Mouse (Mus musculus) forebrain, embryonic 14.5 days (tissue): Measurements from ENCODE around the gene Cenpp. TPM values are rescaled to one million over a fixed set of nuclear protein-coding genes. Genes with fewer than 3 reads are reported as not detected.
A peak's percentile ranks its signal among the peaks of the same experiment; 100 is the strongest.

Experiments used
- ATAC-seq: fragments of 200-750 bp; cut with Nextera tagmentation; 2 replicates; pipeline ENCODE4 v1.8.0; 2017; ENCODE audit warnings: mild to moderate bottlenecking, moderate library complexity
- DNase-seq: peaks from one replicate; pipeline ENCODE4 v3.0.0-alpha.2; 2015; ENCODE audit warnings: low spot score
- H3K27ac ChIP-seq: fragments of 300-500 bp; sonication (generic); 2 replicates; pipeline ENCODE4 v1.5.1; 2014; ENCODE audit warnings: low read depth, mild to moderate bottlenecking, control low read depth, low read length, moderate library complexity
- H3K27me3 ChIP-seq: fragments of 300-500 bp; sonication (generic); replicated peaks from 2 replicates; pipeline ENCODE4 v1.6.1; 2014; ENCODE audit warnings: low read length, control low read depth, mixed read lengths; ENCODE audit not compliant: control insufficient read depth, insufficient read depth
- H3K36me3 ChIP-seq: fragments of 300-500 bp; sonication (generic); 2 replicates; pipeline ENCODE4 v1.6.1; 2014; ENCODE audit warnings: low read length, control low read depth; ENCODE audit not compliant: control insufficient read depth, insufficient read depth
- H3K4me1 ChIP-seq: fragments of 300-500 bp; sonication (generic); 2 replicates; pipeline ENCODE4 v1.6.1; 2014; ENCODE audit warnings: antibody characterized with exemption, low read length, control low read depth; ENCODE audit not compliant: control insufficient read depth, insufficient read depth
- H3K4me2 ChIP-seq: fragments of 300-500 bp; sonication (generic); 2 replicates; pipeline ENCODE4 v1.6.1; 2014; ENCODE audit warnings: mild to moderate bottlenecking, control low read depth, low read length
- H3K4me3 ChIP-seq: fragments of 300-500 bp; sonication (generic); 2 replicates; pipeline ENCODE4 v1.5.1; 2014; ENCODE audit warnings: low read depth, low read length, control low read depth
- H3K9ac ChIP-seq: fragments of 300-500 bp; sonication (generic); 2 replicates; pipeline ENCODE4 v1.6.1; 2014; ENCODE audit warnings: mild to moderate bottlenecking, low read length, control low read depth, moderate library complexity
- H3K9me3 ChIP-seq: fragments of 300-500 bp; sonication (generic); replicated peaks from 2 replicates; pipeline ENCODE4 v1.6.1; 2016; ENCODE audit warnings: low read length, control low read depth, mixed read lengths; ENCODE audit not compliant: control insufficient read depth
- WGBS: fragments of 180-500 bp; shearing (Covaris S2); extraction: QIAGEN DNeasy Blood & Tissue Kit; methylation state at CpG from one replicate; pipeline ENCODE4 v1.1.7; 2014; 5-methylcytosine and 5-hydroxymethylcytosine counted together
- polyA plus RNA-seq: library from polyadenylated mRNA; unstranded; fragments of >200 nt; fragmentation: Nextera tagmentation; extraction: Ambion mirVana; gene quantifications from 2 replicates; pipeline ENCODE4 v1.2.1, GENCODE M21; 2014

Cenpp gene
- polyA plus RNA-seq, 1 experiment from 2014 or later, result 20.0 TPM

DNA sequence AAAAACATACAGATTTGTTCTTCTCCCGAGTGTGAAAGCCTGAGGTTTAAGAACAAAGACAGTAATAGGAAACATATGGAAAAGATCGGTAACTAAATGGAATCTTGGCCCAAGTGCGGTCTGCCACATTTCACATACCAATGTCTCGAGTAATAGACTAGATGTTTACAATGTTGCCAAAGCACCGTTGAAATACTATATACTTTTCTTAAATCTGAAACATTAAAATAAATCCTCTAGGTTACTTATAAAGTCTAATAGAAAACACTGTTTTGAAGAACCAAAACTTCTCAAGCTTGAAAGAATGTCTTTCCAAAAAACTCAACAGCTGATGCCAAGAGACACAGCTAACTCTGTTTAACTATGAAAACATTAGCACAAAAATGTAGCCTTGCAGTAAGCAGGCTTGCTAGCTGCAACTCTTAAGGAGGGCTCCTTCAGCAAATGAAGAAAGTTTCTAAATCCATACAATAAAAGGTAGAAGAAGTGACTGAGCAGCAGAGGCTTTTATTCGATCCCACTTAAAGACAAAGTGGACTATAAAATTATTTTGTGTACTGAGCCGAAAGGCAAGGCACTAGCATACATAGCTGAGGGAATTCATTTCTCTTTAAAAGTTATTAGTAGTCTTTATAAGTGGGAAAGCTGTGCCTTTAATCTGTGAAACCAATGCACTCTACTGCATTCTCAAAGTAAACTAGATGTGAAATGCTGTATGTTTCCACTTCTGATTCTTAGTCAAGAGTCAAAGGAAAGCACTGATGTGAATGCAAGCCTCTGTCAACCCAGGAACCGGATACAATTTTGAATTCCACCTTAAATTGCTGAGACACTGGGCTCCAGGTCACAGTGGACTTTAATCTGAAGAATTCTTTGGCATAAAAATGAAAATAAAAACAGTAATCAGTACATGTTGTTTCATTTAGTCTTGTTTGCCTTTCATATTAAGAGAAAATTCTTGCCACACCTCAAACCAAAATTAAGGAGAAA, 70.7 kb downstream of the Cenpp start, which contains the start of gene Omd:
Gene Omd, plus strand, starts transcription at position 922 of the 990 bp plus-strand sequence.
- Histone ChIP-seq H3K9ac (no peak within 1 kb of the TSS), H3K36me3 (no peaks in the 10 kb centered on the region), H3K27me3 (no peaks in the 10 kb centered on the region), H3K4me1 (no peaks in the 10 kb centered on the region), H3K27ac (no peak within 1 kb of the TSS), H3K9me3 (no peaks in the 10 kb centered on the region), H3K4me3 (no peak within 1 kb of the TSS), H3K4me2 (no peak within 1 kb of the TSS)
- ATAC-seq, result no peak
- WGBS, result 85% methylated on average over 8 of the region's 8 CpGs
- no peak for DNase-seq

DNA sequence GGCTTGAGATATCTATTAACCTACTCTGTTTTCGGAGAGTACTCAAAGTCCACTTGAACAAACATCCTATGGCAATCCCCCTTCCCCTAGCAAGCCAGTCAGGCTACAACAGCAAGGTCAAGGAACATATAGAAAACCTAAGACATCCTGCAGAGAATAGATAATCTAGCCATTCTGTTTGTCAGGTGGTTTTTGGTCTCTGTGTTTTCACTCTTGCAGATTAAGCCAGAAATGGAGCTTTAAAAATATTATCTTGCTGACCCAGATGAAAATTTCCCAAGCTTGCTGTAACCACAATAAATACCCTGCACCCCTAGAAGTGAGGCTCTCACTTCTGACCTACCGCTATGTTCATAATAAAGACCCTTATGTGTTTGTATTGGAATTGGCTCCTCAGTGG, 81.2 kb downstream of the Cenpp start:
- Histone ChIP-seq H3K9me3 (no peaks in the 10 kb centered on the region), H3K4me2 (no peak overlapping the region), H3K27ac (no peak overlapping the region), H3K36me3 (no peaks in the 10 kb centered on the region), H3K27me3 (no peaks in the 10 kb centered on the region), H3K4me3 (no peak overlapping the region), H3K9ac (no peak overlapping the region), H3K4me1 (no peaks in the 10 kb centered on the region)
- ATAC-seq (no peak), DNase-seq (no peak)
- whole genome bisulfite sequencing, result 94% methylated on average over 2 of the region's 2 CpGs

DNA sequence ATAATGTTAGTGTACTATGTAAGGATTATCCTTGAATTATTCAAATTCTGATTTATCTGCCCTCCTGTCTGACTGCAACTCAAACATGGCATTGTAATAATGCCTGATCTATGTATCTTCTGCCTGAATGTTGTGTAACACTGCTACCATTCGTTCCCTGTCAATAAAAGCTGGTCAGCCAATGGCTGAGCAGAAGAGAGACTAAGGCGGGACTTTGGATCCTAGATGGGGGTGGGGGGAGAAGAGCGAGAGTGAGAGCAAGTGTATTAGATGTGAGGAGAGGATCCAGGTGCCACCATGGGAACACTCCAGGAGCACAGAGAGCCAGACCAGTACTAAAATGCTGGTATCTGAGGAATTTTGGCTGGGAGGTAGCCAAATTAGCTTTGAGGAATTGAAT, 82.2 kb downstream of the Cenpp start:
- Histone ChIP-seq H3K36me3 (no peaks in the 10 kb centered on the region), H3K9me3 (no peaks in the 10 kb centered on the region), H3K4me2 (no peak overlapping the region), H3K9ac (no peak overlapping the region), H3K27me3 (no peaks in the 10 kb centered on the region), H3K4me1 (no peaks in the 10 kb centered on the region), H3K27ac (no peak overlapping the region), H3K4me3 (no peak overlapping the region)
- no peak for DNase-seq
- ATAC-seq, result no peak
- WGBS, result 68% methylated on average over 3 of the region's 3 CpGs

- H3K4me1 ChIP-seq, result no peaks in the 10 kb centered on the region
- H3K4me2 ChIP-seq, result no peak overlapping the region
- no peaks in the 10 kb centered on the region for H3K36me3 ChIP-seq
- no peak overlapping the region for H3K4me3 ChIP-seq
- no peaks in the 10 kb centered on the region for H3K9me3 ChIP-seq
- no peak overlapping the region for H3K27ac ChIP-seq
- H3K9ac ChIP-seq, result no peak overlapping the region
- 94% methylated on average over 1 of the region's 1 CpGs for WGBS
- DNase-seq (no peak), ATAC-seq (no peak)
- no peaks in the 10 kb centered on the region for H3K27me3 ChIP-seq
Measured at GRCm38 (mm10) chr13:49564347-49564746, 88.2 kb downstream of the Cenpp start.

- H3K27ac ChIP-seq, result no peak overlapping the region
- WGBS, result 72% methylated on average over 2 of the region's 2 CpGs
- H3K4me1 ChIP-seq, result no peaks in the 10 kb centered on the region
- H3K27me3 ChIP-seq, result no peaks in the 10 kb centered on the region
- H3K4me2 ChIP-seq, result no peak overlapping the region
- ATAC-seq (no peak), DNase-seq (no peak)
- H3K9ac ChIP-seq, result no peak overlapping the region
- no peaks in the 10 kb centered on the region for H3K36me3 ChIP-seq
- no peak overlapping the region for H3K4me3 ChIP-seq
- H3K9me3 ChIP-seq, result no peaks in the 10 kb centered on the region
Measured at GRCm38 (mm10) chr13:49560886-49561285, 91.7 kb downstream of the Cenpp start.

- H3K4me3 ChIP-seq, result no peak overlapping the region
- no peak for ATAC-seq
- H3K9ac ChIP-seq, result no peak overlapping the region
- DNase-seq, result peak; percentile 22
- no peaks in the 10 kb centered on the region for H3K36me3 ChIP-seq
- H3K4me1 ChIP-seq, result no peaks in the 10 kb centered on the region
- no peak overlapping the region for H3K27ac ChIP-seq
- no peak overlapping the region for H3K4me2 ChIP-seq
- WGBS, result 37% methylated on average over 2 of the region's 2 CpGs
- H3K9me3 ChIP-seq, result no peaks in the 10 kb centered on the region
- H3K27me3 ChIP-seq, result no peaks in the 10 kb centered on the region
Measured at GRCm38 (mm10) chr13:49559185-49559584, 93.4 kb downstream of the Cenpp start.

DNA sequence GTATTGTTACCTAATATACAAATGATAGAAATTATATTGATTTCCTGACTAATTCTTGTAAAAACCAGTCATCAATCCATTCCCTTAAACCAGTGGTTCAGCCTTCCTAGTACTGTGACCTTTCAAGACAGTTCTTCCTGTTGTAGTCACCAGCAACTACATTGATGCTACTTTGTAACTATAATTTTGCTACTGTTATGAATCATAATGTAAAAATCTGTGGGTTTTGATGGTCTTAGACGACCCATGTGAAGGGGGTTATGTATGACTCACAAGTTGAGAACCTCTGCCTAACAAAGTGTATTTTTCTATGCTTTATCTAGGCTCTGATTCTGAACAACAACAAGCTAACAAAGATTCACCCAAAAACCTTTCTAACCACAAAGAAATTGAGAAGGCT, 95.7 kb downstream of the Cenpp start:
- DNase-seq, result no peak
- no peak overlapping the region for H3K4me2 ChIP-seq

DNA sequence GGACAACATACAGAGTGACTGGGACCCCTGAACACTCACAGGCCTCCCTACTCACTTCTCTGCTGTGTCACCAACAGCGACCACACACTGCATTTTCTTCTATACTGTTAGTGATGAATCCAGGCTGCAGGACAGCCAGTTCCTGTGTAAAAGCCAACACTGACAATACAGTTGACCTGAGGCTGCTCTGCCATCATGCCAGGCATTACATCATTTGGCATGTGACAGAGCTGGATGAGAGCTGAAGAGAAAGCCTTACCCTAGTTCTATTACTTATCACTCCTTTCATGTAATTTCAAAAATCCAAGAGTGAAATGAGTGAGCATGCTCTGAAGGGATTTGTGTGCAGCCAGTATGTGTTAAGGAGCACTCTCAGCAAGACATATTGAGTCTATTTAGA, 96.4 kb downstream of the Cenpp start:
- ATAC-seq, result no peak
- no peaks in the 10 kb centered on the region for H3K27me3 ChIP-seq

More for the DNA sequence above, 95.7 kb downstream of the Cenpp start:
- no peak for ATAC-seq
- no peaks in the 10 kb centered on the region for H3K36me3 ChIP-seq
- no peak overlapping the region for H3K27ac ChIP-seq
- no peaks in the 10 kb centered on the region for H3K9me3 ChIP-seq
- H3K4me1 ChIP-seq, result no peaks in the 10 kb centered on the region
- H3K27me3 ChIP-seq, result no peaks in the 10 kb centered on the region
- WGBS, result 59% methylated on average over 1 of the region's 1 CpGs
- H3K4me3 ChIP-seq, result no peak overlapping the region
- H3K9ac ChIP-seq, result no peak overlapping the region

GRCm38 (mm10) chr13:49554519-49554918, 98.1 kb downstream of the Cenpp start:
- WGBS, result 80% methylated on average over 5 of the region's 5 CpGs
- H3K9ac ChIP-seq, result no peak overlapping the region
- no peak for ATAC-seq

More for the DNA sequence above, 96.4 kb downstream of the Cenpp start:
- H3K4me1 ChIP-seq, result no peaks in the 10 kb centered on the region
- no peaks in the 10 kb centered on the region for H3K9me3 ChIP-seq
- peak; percentile 6 for DNase-seq
- WGBS, result 82% methylated on average over 1 of the region's 1 CpGs
- no peak overlapping the region for H3K4me2 ChIP-seq
- H3K27ac ChIP-seq, result no peak overlapping the region
- H3K36me3 ChIP-seq, result no peaks in the 10 kb centered on the region
- H3K9ac ChIP-seq, result no peak overlapping the region
- H3K4me3 ChIP-seq, result no peak overlapping the region

More at GRCm38 (mm10) chr13:49554519-49554918, 98.1 kb downstream of the Cenpp start:
- Histone ChIP-seq H3K27ac (no peak overlapping the region), H3K4me3 (no peak overlapping the region), H3K4me1 (no peaks in the 10 kb centered on the region), H3K4me2 (no peak overlapping the region), H3K27me3 (no peaks in the 10 kb centered on the region), H3K9me3 (no peaks in the 10 kb centered on the region), H3K36me3 (no peaks in the 10 kb centered on the region)
- DNase-seq, result no peak
